Mouse (Mus musculus): Measurements from ENCODE around the gene Muc3.

GRCm38 (mm10) chr5:137173967-137174366 is 24.8 kb upstream of the Muc3 start:
- TF ChIP-seq CTCF (IDR thresholded peaks at IDR 0.05; ENCODE audit: low read depth) (no peak), EP300 (optimal IDR thresholded peaks at IDR 0.05) (no peak)

Data from stomach, postnatal 0 days (tissue).